Mouse (Mus musculus) heart, postnatal 0 days (tissue): ENCODE measurements at regions not wholly inside any gene's neighbourhood (a gene's known extent, or its start where the extent isn't known, plus 50 kb on each side); places are given as distances from the start of the nearest gene placed in this dataset.

Experiments used
- CTCF ChIP-seq: IDR thresholded peaks from 2 replicates; pipeline ENCODE4 v1.5.1; 2016; ENCODE audit warnings: antibody characterized with exemption, control low read depth, low read depth
- EP300 ChIP-seq: IDR thresholded peaks from 2 replicates; pipeline ENCODE4 v1.6.1; 2016; ENCODE audit warnings: antibody characterized with exemption, low read depth

- TF ChIP-seq CTCF (no peak), EP300 (no peak)
These were observed 1564.4 kb upstream of the G6pd2 start for GRCm38 (mm10) chr5:60244185-60244584.
